Mouse (Mus musculus) left cerebral cortex, adult 2 months (tissue): Measurements from ENCODE around the gene Abca5. TPM values are rescaled to one million over a fixed set of nuclear protein-coding genes. Genes with fewer than 3 reads are reported as not detected.

Experiments used
- DNase-seq, 2 experiments: peaks; one replicate each; pipeline ENCODE4 v3.0.0; 2021 to 2022; ENCODE audit warnings: low spot score in 2 of 2, mixed read lengths in 1 of 2; ENCODE audit errors: extremely low spot score in 1 of 2
- H3K27ac ChIP-seq: fragments of 200-600 bp; 2 replicates; pipeline ENCODE4 v1.8.1; 2022
- H3K4me3 ChIP-seq: fragments of 200-600 bp; 2 replicates; pipeline ENCODE4 v1.8.1; 2022
- CTCF ChIP-seq: fragments of 200-600 bp; IDR thresholded peaks from 2 replicates; pipeline ENCODE4 v1.8.1; 2022; ENCODE audit warnings: antibody characterized with exemption, mild to moderate bottlenecking, moderate library complexity
- intact Hi-C: fragments of 180-260 bp; cut with DNase I; formaldehyde crosslinking; loops from one replicate; pipeline ENCODE4 v1.15.1; 2025
- total RNA-seq, 2 experiments: library from RNA; stranded (reverse); gene quantifications; 2 replicates each; pipeline ENCODE4 v1.2.3; 2021

Abca5 gene
- total RNA-seq, 2 experiments from 2014 or later = 44.3 to 46.9 TPM

- H3K27ac ChIP-seq = no peak overlapping the region
These were observed 39.5 kb downstream of the Abca5 start for GRCm38 (mm10) chr11:110297917-110298533.

GRCm38 (mm10) chr11:110290586-110290985 lies 46.9 kb downstream of the Abca5 start:
- intact Hi-C loops = no loop called here
- no peak for DNase-seq
- Histone ChIP-seq H3K4me3 (no peak overlapping the region), H3K27ac (no peak overlapping the region)
- no peak; the same call in none of the 2 replicates for TF ChIP-seq CTCF

More at GRCm38 (mm10) chr11:110297917-110298533, 39.5 kb downstream of the Abca5 start:
- TF ChIP-seq CTCF = no peak
- no peak overlapping the region for H3K4me3 ChIP-seq
- intact Hi-C loops = no loop called here
- no peak for DNase-seq

GRCm38 (mm10) chr11:110288423-110288822 lies 49.1 kb downstream of the Abca5 start:
- no peak overlapping the region for H3K27ac ChIP-seq
- intact Hi-C loops = no loop called here
- TF ChIP-seq CTCF = no peak; the same call in 1 of the 2 replicates
- no peak for DNase-seq
- H3K4me3 ChIP-seq = no peak overlapping the region

- Histone ChIP-seq H3K27ac (no peak overlapping the region), H3K4me3 (no peak overlapping the region)
- intact Hi-C loops = no loop called here
- no peak for TF ChIP-seq CTCF
- no peak for DNase-seq
These were observed 49.8 kb downstream of the Abca5 start for GRCm38 (mm10) chr11:110287694-110288093.

DNA sequence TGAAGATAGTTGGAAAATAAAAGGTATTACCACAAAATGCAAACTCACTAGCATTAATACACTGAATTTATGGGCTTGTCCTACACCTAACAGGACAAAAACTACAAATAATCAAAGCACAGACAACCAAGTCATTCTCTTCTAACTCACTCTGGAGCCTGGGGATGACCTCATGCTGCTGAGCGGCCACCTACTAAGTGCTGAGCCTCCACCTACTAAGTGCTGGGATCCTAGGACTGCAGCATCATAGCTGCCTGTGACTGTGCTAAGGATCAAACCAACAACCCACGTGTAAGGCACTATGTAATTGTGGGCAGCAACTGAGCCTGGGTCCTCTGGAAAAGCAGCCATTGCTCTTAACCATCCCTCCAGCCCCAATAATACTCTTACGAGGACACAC lies 51.2 kb downstream of the Abca5 start:
- H3K27ac ChIP-seq = no peak overlapping the region
- no peak overlapping the region for H3K4me3 ChIP-seq
- intact Hi-C loops = no loop called here
- DNase-seq = no peak
- no peak for TF ChIP-seq CTCF

DNA sequence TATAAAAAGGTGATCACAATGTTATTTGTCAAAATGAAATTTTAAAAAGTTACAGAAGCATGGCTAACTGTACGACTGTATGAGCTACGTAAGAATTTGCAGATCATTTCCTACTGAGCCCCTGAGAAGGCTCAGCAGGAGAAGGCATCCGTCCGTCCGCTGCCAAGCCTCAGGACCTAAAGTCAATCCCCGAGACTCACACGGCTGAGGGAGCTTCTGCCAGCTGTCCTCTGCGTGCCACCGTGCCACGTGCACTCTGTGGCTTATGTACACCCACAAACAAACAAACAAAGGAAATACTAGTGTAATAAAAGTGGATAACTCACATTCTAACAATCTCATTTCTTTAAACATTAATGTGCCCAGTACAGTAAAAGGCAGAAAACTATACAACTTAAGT lies 52.7 kb downstream of the Abca5 start:
- intact Hi-C loops = no loop called here
- no peak for DNase-seq
- Histone ChIP-seq H3K4me3 (no peak overlapping the region), H3K27ac (no peak overlapping the region)
- no peak for TF ChIP-seq CTCF

DNA sequence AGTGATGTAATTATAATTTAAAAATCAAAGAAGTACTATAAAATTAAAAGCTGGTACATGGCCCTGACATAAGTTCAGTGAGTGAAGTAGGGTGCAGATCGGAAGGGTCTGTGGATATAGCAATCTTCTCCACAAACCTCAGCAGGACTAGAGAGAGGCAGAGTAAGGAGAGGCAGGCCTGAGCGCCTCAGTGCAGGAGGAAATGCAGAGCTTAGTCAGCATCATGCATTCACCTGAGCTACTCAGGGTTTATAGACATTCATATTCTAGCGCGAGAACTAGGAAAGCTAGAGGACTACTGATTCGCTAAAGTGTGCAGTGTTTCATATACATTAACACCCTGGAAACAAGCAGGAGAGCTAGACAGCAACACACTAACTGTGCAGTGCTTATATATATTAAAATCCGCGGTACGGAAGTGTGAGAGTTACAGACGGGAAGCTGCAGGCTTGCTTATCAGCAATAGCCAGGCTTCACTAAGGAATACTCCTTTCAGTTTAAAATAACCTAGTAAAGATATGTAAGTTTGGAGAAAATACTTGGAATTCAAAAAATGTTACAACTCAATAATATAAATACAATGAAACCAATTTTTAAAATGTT lies 53.2 kb downstream of the Abca5 start:
- no peak for TF ChIP-seq CTCF
- Histone ChIP-seq H3K4me3 (no peak overlapping the region), H3K27ac (no peak overlapping the region)
- no peak for DNase-seq
- intact Hi-C loops = no loop called here

GRCm38 (mm10) chr11:110274794-110275193 lies 62.7 kb downstream of the Abca5 start:
- Histone ChIP-seq H3K4me3 (no peak overlapping the region), H3K27ac (no peak overlapping the region)
- intact Hi-C loops = loop anchor here (5.0 kb wide), 1 partner anchor 612 kb away; no protein-coding TSS in a partner anchor
- no peak for DNase-seq
- TF ChIP-seq CTCF = no peak

DNA sequence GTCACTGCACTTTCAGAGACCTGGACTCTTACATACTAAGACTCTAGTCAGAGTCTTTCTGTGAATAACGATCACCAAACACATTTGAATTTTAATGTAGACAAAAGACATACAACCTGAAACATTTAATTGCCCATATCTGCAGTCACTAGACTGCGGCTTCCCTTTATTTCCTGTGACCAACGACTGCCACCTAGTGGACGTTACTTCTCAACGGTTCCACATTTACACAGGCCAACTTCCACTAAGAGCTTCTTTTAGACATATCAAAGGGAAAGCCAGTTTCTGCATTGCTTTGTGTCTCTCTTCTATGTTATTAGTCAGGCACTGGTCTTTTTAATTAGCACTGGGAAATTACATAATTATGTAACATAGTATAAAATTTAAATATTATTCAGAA lies 65.8 kb downstream of the Abca5 start:
- Histone ChIP-seq H3K27ac (no peak overlapping the region), H3K4me3 (no peak overlapping the region)
- DNase-seq = peak; percentile 37 to 47
- intact Hi-C loops = loop anchor here (5.0 kb wide), 1 partner anchor 609 kb away; no protein-coding TSS in a partner anchor
- peak; percentile 84 for TF ChIP-seq CTCF

GRCm38 (mm10) chr11:110268244-110268844 lies 69.2 kb downstream of the Abca5 start:
- peak; percentile 98 for TF ChIP-seq CTCF
- intact Hi-C loops = loop anchor here (1.0 to 5.0 kb wide), 4 partner anchors 271 to 395 kb away; partner anchors contain the start of gene Abca8b
- Histone ChIP-seq H3K27ac (no peak overlapping the region), H3K4me3 (no peak overlapping the region)
- peak; percentile 75 to 92 for DNase-seq

DNA sequence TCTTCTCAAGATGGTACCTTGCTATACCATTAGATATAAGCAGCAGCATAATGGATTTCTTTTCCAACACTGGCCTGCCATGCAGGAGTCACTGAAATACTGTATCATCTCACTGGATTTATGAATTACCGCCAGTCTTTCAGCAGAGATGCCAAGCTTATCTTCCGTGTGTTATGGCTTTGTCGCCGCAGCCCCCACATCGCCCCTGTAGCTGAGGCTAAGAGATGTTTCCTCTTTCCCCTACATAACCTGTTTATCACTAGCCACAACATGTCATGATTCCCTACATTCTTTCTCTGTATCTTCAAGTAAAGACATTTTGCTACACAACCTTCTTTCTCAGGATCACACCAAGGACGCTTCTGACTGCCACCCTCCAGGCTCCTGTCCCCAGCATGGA lies 70.3 kb downstream of the Abca5 start:
- intact Hi-C loops = loop anchor here (5.0 kb wide), 2 partner anchors 270 to 375 kb away; partner anchors contain the start of gene Abca8b
- Histone ChIP-seq H3K27ac (no peak overlapping the region), H3K4me3 (no peak overlapping the region)
- no peak for TF ChIP-seq CTCF
- DNase-seq = no peak

GRCm38 (mm10) chr11:110266757-110267156 lies 70.8 kb downstream of the Abca5 start:
- TF ChIP-seq CTCF = no peak
- intact Hi-C loops = loop anchor here (5.0 kb wide), 2 partner anchors 269 to 374 kb away; partner anchors contain the start of gene Abca8b
- DNase-seq = no peak
- no peak overlapping the region for H3K4me3 ChIP-seq
- no peak overlapping the region for H3K27ac ChIP-seq
